In the genomic region with DNA sequence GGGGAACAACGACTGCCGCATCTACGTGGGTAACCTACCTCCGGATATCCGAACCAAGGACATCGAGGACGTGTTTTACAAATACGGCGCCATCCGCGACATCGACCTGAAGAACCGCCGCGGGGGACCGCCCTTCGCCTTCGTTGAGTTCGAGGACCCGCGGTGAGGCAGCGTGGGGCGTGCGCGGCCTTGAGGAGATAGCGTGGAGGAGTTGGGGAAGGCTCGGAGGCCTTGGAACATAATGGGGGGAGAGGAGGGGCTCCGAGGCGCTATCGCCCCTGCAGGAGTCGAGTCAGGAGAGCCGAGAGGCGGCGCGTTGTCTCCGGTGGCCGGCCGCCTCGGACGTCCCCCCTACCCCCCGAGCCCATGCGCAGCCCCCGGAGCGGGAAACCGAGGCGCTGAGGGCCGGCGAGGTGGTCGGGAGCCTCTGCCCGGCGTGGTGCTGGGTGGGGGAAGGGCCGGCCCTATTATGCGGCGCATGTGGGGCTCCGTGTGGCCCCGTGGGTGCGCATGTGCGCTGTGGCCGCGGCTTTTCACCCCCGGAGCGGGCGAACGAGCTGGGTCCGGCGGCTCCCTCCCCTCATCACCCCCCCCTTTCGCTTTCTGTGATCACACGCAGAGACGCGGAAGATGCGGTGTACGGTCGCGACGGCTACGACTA, we compare ENCODE assay signal across 8 mouse cellular contexts. TPM values are rescaled to one million over a fixed set of nuclear protein-coding genes. Genes with fewer than 3 reads are reported as not detected.
A peak's percentile ranks its signal among the peaks of the same experiment; 100 is the strongest.
DNase-seq lines count a peak whose midpoint lies in the region; ATAC-seq and TF ChIP-seq lines count a peak whose summit lies in the region.

No protein-coding gene starts in this region.

- peak; percentile 84 for DNase-seq in brain, embryonic 14.5 days (ENCODE audit: low read depth)
- DNase-seq in heart, postnatal 10 days = peak; percentile 79 to 81
- DNase-seq in kidney, postnatal 4 days = peak; percentile 81 to 88
- peak; percentile 81 for DNase-seq in liver, postnatal 0 days
- peak; percentile 26 for DNase-seq in telencephalon, adult 2 months (ENCODE audit: low read depth, low spot score)

- H3K27ac ChIP-seq in liver, postnatal 0 days (ENCODE audit: low read depth) = peak overlapping the region; percentile 99
- H3K27ac ChIP-seq in neural tube, embryonic 12.5 days = peak overlapping the region; percentile 93

- H3K9ac ChIP-seq in liver, postnatal 0 days (replicated peaks) = peak overlapping the region; percentile 98
- H3K9ac ChIP-seq in neural tube, embryonic 12.5 days = peak overlapping the region; percentile 96

- no peak for TF ChIP-seq CTCF in brain, embryonic 14.5 days (IDR thresholded peaks at IDR 0.05; ENCODE audit: borderline replicate concordance, extremely low read depth, insufficient read depth, insufficient read length)
- no peak for TF ChIP-seq CTCF in liver, postnatal 0 days (IDR thresholded peaks at IDR 0.05; ENCODE audit: low read depth)

- peak; percentile 1 for ATAC-seq in CD4-positive, CD25-positive, alpha-beta regulatory T cell, adult 4 months
- peak; percentile 44 for ATAC-seq in liver, postnatal 0 days
- peak; percentile 84 for ATAC-seq in neural tube, embryonic 12.5 days (ENCODE audit: low FRiP score, low read depth)

- TF ChIP-seq EP300 in liver, postnatal 0 days (IDR thresholded peaks at IDR 0.05; ENCODE audit: low read depth) = no peak

- peak; percentile 24; the same call in 1 of the 2 replicates for TF ChIP-seq POLR2A in brain, embryonic 14.5 days (IDR thresholded peaks at IDR 0.05; ENCODE audit: borderline replicate concordance, extremely low read depth, insufficient read depth, insufficient read length, poor library complexity, severe bottlenecking)

- H3K4me1 ChIP-seq in erythroblast, embryonic 14.5 days (ENCODE audit: control insufficient read depth) = peaks cover 39% of the 10 kb centered on the region
- H3K4me1 ChIP-seq in liver, postnatal 0 days (ENCODE audit: insufficient read depth) = peaks cover 18% of the 10 kb centered on the region
- H3K4me1 ChIP-seq in neural tube, embryonic 12.5 days = peaks cover 24% of the 10 kb centered on the region

- peaks cover 49% of the 10 kb centered on the region for H3K36me3 ChIP-seq in erythroblast, embryonic 14.5 days (ENCODE audit: control insufficient read depth)
- peaks cover 29% of the 10 kb centered on the region for H3K36me3 ChIP-seq in liver, postnatal 0 days (replicated peaks; ENCODE audit: insufficient read depth, low read length)
- peaks cover 26% of the 10 kb centered on the region for H3K36me3 ChIP-seq in neural tube, embryonic 12.5 days

- no peaks in the 10 kb centered on the region for H3K27me3 ChIP-seq in erythroblast, embryonic 14.5 days (ENCODE audit: control insufficient read depth)
- H3K27me3 ChIP-seq in liver, postnatal 0 days (ENCODE audit: insufficient read depth, low read length) = no peaks in the 10 kb centered on the region
- H3K27me3 ChIP-seq in neural tube, embryonic 12.5 days (replicated peaks) = no peaks in the 10 kb centered on the region

- intact Hi-C loops in heart, postnatal 10 days (cut with DNase I) = loop anchor here (1.0 to 2.0 kb wide), 2 partner anchors 61 to 73 kb away; a partner anchor contains a TSS

- no peaks in the 10 kb centered on the region for H3K9me3 ChIP-seq in erythroblast, embryonic 14.5 days (ENCODE audit: control insufficient read depth, low read length)
- H3K9me3 ChIP-seq in liver, postnatal 0 days (ENCODE audit: low read length) = no peaks in the 10 kb centered on the region
- no peaks in the 10 kb centered on the region for H3K9me3 ChIP-seq in neural tube, embryonic 12.5 days

- peak overlapping the region; percentile 100 for H3K4me3 ChIP-seq in erythroblast, embryonic 14.5 days (replicated peaks)
- H3K4me3 ChIP-seq in liver, postnatal 0 days (ENCODE audit: low read depth, low read length) = peak overlapping the region; percentile 99
- H3K4me3 ChIP-seq in neural tube, embryonic 12.5 days = peak overlapping the region; percentile 96

- H3K4me2 ChIP-seq in liver, postnatal 0 days (ENCODE audit: low read depth, low read length) = peak overlapping the region; percentile 68
- H3K4me2 ChIP-seq in neural tube, embryonic 12.5 days (replicated peaks) = peak overlapping the region; percentile 83

- 2% methylated on average over 67 of the region's 76 CpGs for WGBS in liver, postnatal 0 days (ENCODE audit: insufficient replicate concordance)
- WGBS in neural tube, embryonic 12.5 days = under 1% methylated on average over 75 of the region's 76 CpGs

RNA-seq across cellular contexts. Expression of a gene that starts 0.8 kb away (rescaled TPM):
- 10 to 100 TPM; 23.5 to 47.7 TPM for polyA plus RNA-seq in CD4-positive, CD25-positive, alpha-beta regulatory T cell, adult 4 months (2017; shearing (Covaris generic))
- polyA plus RNA-seq in brain, embryonic 14.5 days (2012; rRNA removed) = 456 and 624 TPM in 2 replicates
- 15.5 and 18.3 TPM in 2 replicates for polyA plus RNA-seq in erythroblast, embryonic 14.5 days (2012)
- 100 to 1,000 TPM; 156 to 160 TPM for total RNA-seq in heart, postnatal 10 days (2021)
- 54.8 and 58.6 TPM in 2 replicates for polyA plus RNA-seq in liver, postnatal 0 days (2015; fragmentation: Nextera tagmentation; extraction: Ambion mirVana)
- 446 and 488 TPM in 2 replicates for polyA plus RNA-seq in neural tube, embryonic 12.5 days (2016; fragmentation: Nextera tagmentation; extraction: Ambion mirVana)

RNA-seq across cellular contexts. Expression of a gene that starts 20.1 kb away (rescaled TPM):
- 10 to 100 TPM; 23.6 to 25.6 TPM for polyA plus RNA-seq in CD4-positive, CD25-positive, alpha-beta regulatory T cell, adult 4 months (2017; shearing (Covaris generic))
- 45.0 and 58.4 TPM in 2 replicates for polyA plus RNA-seq in brain, embryonic 14.5 days (2012; rRNA removed)
- 0.24 and 0.38 TPM in 2 replicates for polyA plus RNA-seq in erythroblast, embryonic 14.5 days (2012)
- 10 to 100 TPM; 44.9 to 45.7 TPM for total RNA-seq in heart, postnatal 10 days (2021)
- 6.3 TPM in 2 replicates for polyA plus RNA-seq in liver, postnatal 0 days (2015; fragmentation: Nextera tagmentation; extraction: Ambion mirVana)
- polyA plus RNA-seq in neural tube, embryonic 12.5 days (2016; fragmentation: Nextera tagmentation; extraction: Ambion mirVana) = 73.9 and 84.7 TPM in 2 replicates

RNA-seq across cellular contexts. Expression of a gene that starts 49.9 kb away (rescaled TPM):
- polyA plus RNA-seq in CD4-positive, CD25-positive, alpha-beta regulatory T cell, adult 4 months (2017; shearing (Covaris generic)) = 1 to 10 TPM; 4.1 to 9.9 TPM
- 33.1 and 53.2 TPM in 2 replicates for polyA plus RNA-seq in brain, embryonic 14.5 days (2012; rRNA removed)
- 0.05 and 0.13 TPM in 2 replicates for polyA plus RNA-seq in erythroblast, embryonic 14.5 days (2012)
- total RNA-seq in heart, postnatal 10 days (2021) = 10 to 100 TPM; 45.6 to 48.4 TPM
- polyA plus RNA-seq in liver, postnatal 0 days (2015; fragmentation: Nextera tagmentation; extraction: Ambion mirVana) = 1.2 and 1.6 TPM in 2 replicates
- 50.2 and 50.7 TPM in 2 replicates for polyA plus RNA-seq in neural tube, embryonic 12.5 days (2016; fragmentation: Nextera tagmentation; extraction: Ambion mirVana)

Comparison
In these comparisons a context has a peak if more than half of its experiments do, and no peak if none do; other contexts are left out.
1. Peak in every context shown above with its lines: DNase-seq, ATAC-seq, H3K4me3 ChIP-seq and H3K27ac ChIP-seq.
2. ATAC-seq: peak in every context shown above with its lines; median percentile 84 in neural tube, embryonic 12.5 days; 44 in liver, postnatal 0 days; 1 in CD4-positive, CD25-positive, alpha-beta regulatory T cell, adult 4 months.
3. DNase-seq: peak in every context shown above with its lines; median percentile 84 in kidney, postnatal 4 days; 84 in brain, embryonic 14.5 days; 81 in liver, postnatal 0 days; 80 in heart, postnatal 10 days; 26 in telencephalon, adult 2 months.